Mouse (Mus musculus) adrenal gland, postnatal 10 days (tissue): ENCODE results near the gene Kif13a. TPM values are rescaled to one million over a fixed set of nuclear protein-coding genes. Genes with fewer than 3 reads are reported as not detected.

ENCODE experiments used
- DNase-seq: peaks from one replicate; pipeline ENCODE4 v3.0.0; 2021; ENCODE audit warnings: mixed read lengths
- total RNA-seq, 2 experiments: library from RNA; stranded (reverse); gene quantifications; 2 replicates each; pipeline ENCODE4 v1.2.3; 2021

Kif13a gene
- total RNA-seq, 2 experiments from 2014 or later = 29.3 to 38.6 TPM

DNA sequence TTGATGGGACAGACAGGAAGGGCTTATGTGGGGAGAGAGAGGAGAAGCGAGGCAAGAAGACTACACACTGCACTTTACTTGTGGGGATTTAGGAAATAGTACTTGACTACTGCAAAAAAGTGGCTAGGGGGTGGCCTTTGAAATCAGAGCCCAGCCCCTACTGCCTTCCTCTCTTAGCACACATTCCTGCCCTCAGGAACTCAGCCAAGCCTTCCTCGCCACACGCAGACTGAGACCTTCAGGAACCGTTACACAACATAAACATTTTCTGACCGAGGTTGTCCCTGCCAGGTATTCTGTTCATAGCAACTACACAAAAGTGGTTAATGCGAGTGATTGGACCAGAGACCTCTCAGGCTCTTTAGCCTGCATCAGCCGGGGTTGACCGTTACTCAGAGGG lies 8.1 kb downstream of the Kif13a start:
- DNase-seq = peak; percentile 14

GRCm38 (mm10) chr13:46919797-46920196 lies 9.9 kb downstream of the Kif13a start:
- DNase-seq = no peak

- DNase-seq = no peak
These were observed 11.2 kb downstream of the Kif13a start for GRCm38 (mm10) chr13:46918509-46918908.

DNA sequence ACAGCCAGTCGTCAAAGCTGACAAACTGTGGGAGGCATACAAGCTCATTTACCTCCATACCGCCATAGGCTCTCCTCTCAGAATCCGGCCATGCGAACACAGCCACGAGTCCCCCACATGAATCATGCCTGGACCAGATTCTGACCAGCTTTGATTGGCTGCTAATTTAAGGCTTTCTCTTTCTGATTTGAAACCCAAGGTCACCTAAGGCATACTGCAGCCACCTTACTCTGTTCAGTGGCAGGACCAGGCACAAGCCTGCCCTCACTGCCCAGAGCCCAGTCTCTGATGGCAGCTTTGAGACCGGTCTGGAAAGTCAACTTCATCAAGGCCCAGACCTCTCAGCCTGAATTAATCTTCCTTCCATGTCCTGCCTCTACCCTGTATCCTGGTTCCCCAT lies 17.7 kb downstream of the Kif13a start:
- DNase-seq = no peak

GRCm38 (mm10) chr13:46911018-46911419 lies 18.6 kb downstream of the Kif13a start:
- DNase-seq = peak; percentile 65

- DNase-seq = no peak
These were observed 19.7 kb downstream of the Kif13a start for GRCm38 (mm10) chr13:46909946-46910345.

GRCm38 (mm10) chr13:46909005-46909565 lies 20.6 kb downstream of the Kif13a start:
- peak; percentile 16 for DNase-seq

GRCm38 (mm10) chr13:46908387-46908786 lies 21.3 kb downstream of the Kif13a start:
- DNase-seq = no peak

GRCm38 (mm10) chr13:46907861-46908260 lies 21.8 kb downstream of the Kif13a start:
- DNase-seq = peak; percentile 22

- DNase-seq = no peak
These were observed 22.6 kb downstream of the Kif13a start for GRCm38 (mm10) chr13:46907115-46907514.

- no peak for DNase-seq
These were observed 23.7 kb downstream of the Kif13a start for GRCm38 (mm10) chr13:46905971-46906370.

GRCm38 (mm10) chr13:46904982-46905621 lies 24.6 kb downstream of the Kif13a start:
- no peak for DNase-seq

GRCm38 (mm10) chr13:46902568-46903255 lies 27.0 kb downstream of the Kif13a start:
- no peak for DNase-seq

GRCm38 (mm10) chr13:46900870-46901555 lies 28.7 kb downstream of the Kif13a start:
- DNase-seq = no peak

GRCm38 (mm10) chr13:46898837-46899236 lies 30.8 kb downstream of the Kif13a start:
- no peak for DNase-seq

DNA sequence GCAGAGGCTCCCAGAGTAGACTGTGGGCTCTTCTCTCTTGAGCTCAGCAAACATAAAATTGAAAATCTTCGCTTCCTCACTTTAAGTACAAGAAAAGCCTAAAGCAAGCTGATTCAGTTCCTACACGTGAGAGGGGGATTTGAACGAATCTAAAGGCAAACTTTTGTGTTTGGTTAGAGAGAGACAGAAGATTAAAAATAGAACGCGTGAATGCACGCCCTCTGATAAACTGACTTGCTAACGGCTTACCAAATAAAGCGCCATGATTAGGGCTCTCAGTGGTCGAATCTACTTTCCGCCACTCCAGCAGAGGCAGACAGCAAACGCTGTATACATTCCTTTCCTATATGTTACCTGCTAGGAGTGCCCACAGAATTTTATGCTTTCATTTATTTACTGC lies 31.3 kb downstream of the Kif13a start:
- no peak for DNase-seq

DNA sequence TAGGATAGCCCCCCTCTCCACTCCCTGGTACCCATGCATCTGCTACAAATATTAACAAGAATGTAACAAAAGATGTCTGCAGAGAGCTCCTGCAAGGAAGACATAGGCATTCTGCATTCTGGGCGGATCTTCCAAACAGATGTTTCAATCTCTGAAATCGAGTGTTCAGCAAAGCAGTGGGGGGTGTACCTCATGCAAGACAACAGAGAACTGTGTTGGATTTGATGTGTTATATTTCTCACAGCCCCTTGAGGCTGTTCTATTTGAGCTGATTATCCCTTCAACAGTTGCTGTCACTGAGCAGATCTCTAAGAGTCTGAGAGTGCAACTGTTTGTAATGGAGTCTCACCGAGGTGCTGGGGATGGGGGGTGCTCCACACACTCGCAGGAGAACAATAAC lies 37.3 kb downstream of the Kif13a start:
- no peak for DNase-seq

DNA sequence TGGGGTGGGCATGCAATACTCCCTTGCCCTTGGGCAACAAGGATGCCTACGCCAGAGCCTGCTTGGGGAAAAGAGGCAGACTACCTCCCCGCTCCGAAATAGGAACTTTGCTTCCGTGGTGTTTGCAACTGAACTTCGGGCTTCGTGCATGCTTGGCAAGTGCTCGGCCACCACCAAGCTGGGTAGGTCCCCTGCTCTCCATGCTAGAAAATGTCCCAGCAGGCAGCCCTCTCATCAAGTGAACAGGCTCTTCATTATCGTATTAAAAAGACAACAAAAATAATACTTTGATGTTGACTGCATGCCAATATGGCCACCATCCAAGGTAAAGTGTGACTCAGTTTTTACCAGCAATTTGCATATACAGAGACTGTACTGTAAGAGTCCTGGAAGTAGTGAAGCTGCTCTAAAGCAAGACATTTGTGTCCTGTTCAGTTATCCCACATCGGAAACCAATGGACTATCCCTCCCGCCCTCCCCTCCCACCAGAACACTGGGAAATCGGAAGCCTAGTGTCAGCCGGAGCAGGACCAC lies 41.5 kb downstream of the Kif13a start:
- DNase-seq = peak; percentile 67

- no peak for DNase-seq
These were observed 43.0 kb downstream of the Kif13a start for GRCm38 (mm10) chr13:46886497-46887261.

DNA sequence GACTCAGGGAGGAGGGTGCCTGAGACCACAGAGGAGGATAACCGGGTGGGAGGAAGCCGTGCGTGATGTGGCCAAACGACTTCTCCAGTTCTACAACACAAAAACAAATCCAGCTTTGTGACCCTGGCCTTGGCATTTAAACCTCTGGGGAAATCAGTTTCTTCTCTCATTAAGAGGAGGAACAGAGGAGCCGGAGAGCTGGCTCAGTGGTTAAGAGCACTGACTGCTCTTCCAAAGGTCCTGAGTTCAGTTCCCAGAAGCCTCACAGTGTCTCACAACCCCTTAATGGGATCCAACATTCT lies 44.0 kb downstream of the Kif13a start:
- DNase-seq = peak; percentile 36

DNA sequence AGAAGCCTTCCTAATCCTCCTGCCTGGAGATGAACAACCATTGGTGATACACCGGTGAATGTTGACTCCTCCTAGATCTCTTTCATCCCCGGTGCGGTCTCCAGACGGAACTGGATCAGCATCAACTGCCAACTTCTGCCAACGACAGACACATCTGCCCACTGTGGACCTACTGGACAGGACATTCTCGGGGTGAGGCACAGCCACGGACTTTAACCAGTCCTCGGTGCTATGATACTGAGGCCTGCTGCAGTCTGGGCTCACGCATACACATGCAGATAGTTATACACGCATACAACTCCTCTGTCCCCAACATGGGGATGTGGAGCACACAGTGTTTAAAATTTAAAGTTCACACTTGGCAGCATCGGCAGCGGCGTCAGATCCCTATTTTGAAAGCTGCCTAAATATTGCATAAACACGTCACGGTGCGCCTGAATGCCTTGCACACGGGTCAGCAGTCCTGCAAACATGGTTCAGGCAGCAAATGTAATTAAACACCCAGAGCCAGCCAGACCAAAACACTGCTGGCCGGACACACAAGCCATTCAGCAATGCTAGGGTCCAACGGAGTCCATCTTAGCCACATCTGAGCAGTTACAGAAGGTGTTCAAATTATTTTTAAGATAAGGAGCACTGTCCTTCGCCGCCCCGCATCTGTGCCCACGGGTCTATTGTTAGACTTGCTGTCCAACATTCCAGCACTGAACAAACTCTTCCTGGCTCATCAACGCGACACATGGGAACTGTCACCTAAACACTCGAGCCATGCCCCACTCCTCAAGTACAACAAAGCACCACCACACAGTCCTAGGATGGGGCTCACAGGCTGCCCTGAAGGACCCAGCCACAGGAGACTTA lies 44.5 kb downstream of the Kif13a start:
- DNase-seq = no peak
